Mouse (Mus musculus): ENCODE results near the gene Gm20388.
"Not testable (repeated sequence)": the region's sequence is repeated elsewhere in the genome, so short reads cannot be mapped to it uniquely, and the experiment has no call there.

Gm20388 gene

GRCm38 (mm10) chr8:123398308-123398707, 3487.7 kb downstream of the Gm20388 start:
- DNase-seq (ENCODE audit: extremely low spot score, low spot score): no peak

- DNase-seq (ENCODE audit: extremely low spot score, low spot score): no peak
Observed at GRCm38 (mm10) chr8:123401936-123402335, 3491.3 kb downstream of the Gm20388 start.

DNA sequence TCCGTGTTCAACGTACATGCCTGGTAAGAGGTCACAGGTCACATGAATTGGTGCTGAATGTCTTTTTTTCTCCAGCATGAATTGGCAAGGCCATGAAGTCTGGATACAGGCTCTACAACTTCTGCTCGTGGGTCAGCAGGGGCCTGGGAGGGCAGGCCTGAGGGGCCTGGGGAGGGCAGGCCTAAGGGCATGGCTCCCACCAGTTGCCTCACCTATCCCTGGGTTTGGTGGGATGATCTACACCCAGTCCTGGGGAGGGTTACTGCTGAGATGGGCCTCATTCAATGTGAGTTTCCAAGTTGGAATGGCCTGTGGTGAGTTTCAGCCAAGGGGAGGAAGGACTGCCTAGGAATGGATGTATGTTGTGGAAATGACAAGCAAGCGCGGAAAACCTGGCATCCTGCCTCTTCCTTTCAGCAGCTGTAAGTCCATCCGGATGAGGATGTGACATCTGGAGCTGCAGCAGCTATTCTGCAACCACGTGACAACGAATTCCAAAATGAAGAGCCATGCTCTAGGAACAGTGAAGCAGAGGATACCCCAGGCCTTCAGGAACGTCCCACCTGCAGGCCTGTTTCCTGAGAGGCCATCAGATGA, 3492.2 kb downstream of the Gm20388 start:
- DNase-seq (ENCODE audit: extremely low spot score, low spot score): no peak

DNA sequence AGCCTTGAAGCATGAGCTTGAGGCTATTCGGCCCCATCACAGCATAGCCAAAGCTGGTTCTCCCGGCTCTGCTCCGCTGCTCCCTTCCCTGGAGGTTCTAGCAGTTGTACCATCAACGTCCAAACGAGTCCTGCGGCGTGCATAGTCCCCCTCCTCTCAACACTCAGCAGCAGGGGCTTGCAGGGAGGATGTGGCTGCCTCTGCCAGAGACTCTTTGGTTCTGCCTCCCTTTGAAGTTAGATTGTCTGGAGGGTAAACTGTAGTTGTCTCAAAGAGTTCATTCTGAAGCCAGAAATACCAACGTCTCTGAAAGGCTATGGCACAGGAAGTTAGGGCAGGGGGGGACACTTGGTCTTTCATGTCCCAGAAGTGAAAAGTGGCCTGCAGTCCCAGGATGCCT, 3493.9 kb downstream of the Gm20388 start:
- DNase-seq (ENCODE audit: extremely low spot score, low spot score): no peak

DNA sequence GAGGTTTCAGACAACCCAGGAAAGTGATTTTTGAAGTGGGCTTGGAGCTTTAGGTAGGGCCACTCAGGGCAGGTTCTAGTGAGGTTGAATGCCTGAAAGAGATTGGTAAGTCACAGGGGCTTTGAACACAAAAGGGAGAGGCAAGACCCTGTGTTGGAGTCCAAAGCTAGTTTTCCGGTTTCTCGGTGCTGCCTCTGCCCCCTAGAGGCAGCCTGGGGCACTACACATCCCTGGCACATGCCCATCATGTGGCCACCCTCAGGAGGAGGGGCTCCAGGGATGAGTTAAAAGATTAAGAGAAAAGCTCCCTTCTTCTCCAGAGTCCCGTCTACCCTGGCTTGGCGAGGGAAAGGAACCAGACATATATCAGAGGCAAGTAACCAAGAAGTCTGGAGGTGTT, 3496.1 kb downstream of the Gm20388 start, which contains the start of gene Mc1r:
TSS of gene Mc1r (plus strand) at position 322 of the 400 bp plus-strand sequence.
- peak; percentile 73 for DNase-seq (ENCODE audit: extremely low spot score, low spot score)

DNA sequence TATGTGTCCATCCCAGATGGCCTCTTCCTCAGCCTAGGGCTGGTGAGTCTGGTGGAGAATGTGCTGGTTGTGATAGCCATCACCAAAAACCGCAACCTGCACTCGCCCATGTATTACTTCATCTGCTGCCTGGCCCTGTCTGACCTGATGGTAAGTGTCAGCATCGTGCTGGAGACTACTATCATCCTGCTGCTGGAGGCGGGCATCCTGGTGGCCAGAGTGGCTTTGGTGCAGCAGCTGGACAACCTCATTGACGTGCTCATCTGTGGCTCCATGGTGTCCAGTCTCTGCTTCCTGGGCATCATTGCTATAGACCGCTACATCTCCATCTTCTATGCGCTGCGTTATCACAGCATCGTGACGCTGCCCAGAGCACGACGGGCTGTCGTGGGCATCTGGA, 3497.0 kb downstream of the Gm20388 start:
- DNase-seq (ENCODE audit: extremely low spot score, low spot score): no peak

DNA sequence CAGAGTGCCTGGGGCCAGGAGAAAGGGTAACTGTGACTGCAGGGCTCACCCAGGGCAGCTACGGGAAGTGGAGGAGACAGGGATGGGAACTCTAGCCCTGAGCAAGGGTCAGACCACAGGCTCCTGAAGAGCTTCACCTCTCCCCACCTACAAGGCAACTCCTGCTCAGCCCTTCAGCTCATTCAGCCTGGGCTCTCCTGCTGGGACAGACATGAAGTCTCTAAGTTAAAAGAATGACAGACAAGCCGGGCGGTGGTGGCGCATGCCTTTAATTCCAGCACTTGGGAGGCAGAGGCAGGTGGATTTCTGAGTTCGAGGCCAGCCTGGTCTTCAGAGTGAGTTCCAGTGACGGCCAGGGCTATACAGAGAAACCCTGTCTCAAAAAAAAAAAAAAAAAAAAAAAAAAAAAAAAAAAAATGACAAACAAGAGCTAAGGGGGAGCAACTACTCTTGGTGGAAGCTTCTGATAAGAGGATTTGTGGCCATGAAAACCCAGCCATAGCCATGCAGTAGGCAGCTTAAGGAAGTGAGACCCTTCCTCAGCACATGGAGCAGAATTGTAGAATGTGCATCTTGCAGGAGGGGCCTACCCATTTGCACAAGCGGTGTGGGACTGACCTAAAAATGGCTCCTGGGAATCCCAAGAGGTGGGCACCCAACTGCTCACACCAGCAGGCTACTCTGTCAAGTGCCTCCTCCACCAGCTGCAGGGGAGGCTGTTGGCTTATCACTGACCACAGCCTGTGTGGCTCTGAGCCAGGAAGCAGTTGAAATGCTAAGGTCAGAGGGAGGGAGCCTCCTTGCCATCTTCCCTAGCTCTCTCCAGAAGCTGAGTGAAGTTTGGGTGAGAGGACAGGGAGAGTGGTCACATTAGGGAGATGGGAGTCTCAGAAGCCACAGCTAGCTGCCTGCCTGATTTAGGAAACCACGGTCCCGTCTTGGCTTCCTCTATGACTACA, 3498.2 kb downstream of the Gm20388 start:
- no peak for DNase-seq (ENCODE audit: extremely low spot score, low spot score)

DNA sequence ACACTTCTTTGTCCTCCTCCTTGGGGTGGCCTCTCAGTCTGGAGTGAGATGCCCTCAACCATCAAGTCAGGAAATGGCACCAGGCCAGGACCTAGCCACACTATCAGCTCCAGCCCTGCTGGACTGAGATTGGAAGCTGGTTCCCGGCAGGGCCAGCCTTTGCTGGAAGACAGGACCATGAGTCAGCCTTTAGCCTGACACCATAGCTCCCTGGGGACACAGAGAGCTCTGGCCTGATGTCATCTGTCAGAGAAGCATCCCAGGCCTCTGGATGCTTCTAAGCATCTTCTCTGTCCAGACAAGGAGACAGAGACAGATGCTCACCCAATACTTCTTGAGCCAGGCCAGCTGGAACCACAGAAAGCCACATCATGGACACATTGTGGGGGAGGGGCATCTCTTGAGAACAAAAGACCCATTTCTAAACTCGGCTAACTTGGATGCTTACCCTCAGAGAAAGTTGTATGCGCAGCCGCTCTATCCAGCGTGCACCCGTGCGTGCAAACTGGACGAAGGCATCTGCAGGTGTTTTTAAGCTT, 3499.5 kb downstream of the Gm20388 start:
- DNase-seq (ENCODE audit: extremely low spot score, low spot score): peak; percentile 39

GRCm38 (mm10) chr8:123410788-123411187, 3500.1 kb downstream of the Gm20388 start:
- no peak for DNase-seq (ENCODE audit: extremely low spot score, low spot score)

- DNase-seq (ENCODE audit: extremely low spot score, low spot score): peak; percentile 72
Observed at GRCm38 (mm10) chr8:123411246-123411645, 3500.6 kb downstream of the Gm20388 start, which contains the start of gene Tubb3. Gene Tubb3 (plus strand): TSS chr8:123411424.

- DNase-seq (ENCODE audit: extremely low spot score, low spot score): no peak
Observed at GRCm38 (mm10) chr8:123411781-123412327, 3501.2 kb downstream of the Gm20388 start.

GRCm38 (mm10) chr8:123412560-123413170, 3502.0 kb downstream of the Gm20388 start:
- DNase-seq (ENCODE audit: extremely low spot score, low spot score): peak; percentile 56

- peak; percentile 58 for DNase-seq (ENCODE audit: extremely low spot score, low spot score)
Observed at GRCm38 (mm10) chr8:123414255-123414654, 3503.6 kb downstream of the Gm20388 start.

- not testable (repeated sequence) for DNase-seq (ENCODE audit: extremely low spot score, low spot score)
Observed at GRCm38 (mm10) chr8:123414997-123415696, 3504.5 kb downstream of the Gm20388 start.

- DNase-seq (ENCODE audit: extremely low spot score, low spot score): no peak
Observed at GRCm38 (mm10) chr8:123415967-123416943, 3505.6 kb downstream of the Gm20388 start.

DNA sequence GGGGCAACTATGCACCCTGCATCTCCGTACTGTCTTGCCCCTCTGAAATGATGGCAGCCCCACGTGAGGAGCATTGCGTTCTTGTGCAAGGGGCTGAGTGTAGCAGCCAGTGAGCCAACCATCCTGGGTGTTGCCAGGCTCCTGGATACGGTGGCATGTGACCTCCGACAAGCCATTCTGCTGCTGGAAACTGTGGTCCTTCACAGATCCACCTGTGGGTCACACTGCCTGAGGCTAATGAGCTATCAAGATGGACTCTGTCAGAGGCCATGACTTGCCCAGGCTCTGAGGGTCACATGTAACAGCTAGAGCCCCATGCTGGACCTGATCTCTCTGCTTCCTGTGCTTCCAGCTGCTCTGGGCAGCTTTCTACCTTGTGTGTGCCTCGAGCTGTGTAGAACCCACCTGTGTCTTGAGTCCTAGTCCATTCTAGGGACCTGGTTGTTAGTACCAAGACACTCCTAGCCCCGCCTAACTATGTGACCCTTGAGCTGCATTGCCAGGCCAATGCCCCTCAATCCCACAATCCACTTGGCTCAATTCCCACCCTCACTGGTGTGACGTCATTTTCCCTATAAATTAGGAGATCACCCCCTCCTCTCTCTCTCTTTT, 3506.4 kb downstream of the Gm20388 start:
- no peak for DNase-seq (ENCODE audit: extremely low spot score, low spot score)

DNA sequence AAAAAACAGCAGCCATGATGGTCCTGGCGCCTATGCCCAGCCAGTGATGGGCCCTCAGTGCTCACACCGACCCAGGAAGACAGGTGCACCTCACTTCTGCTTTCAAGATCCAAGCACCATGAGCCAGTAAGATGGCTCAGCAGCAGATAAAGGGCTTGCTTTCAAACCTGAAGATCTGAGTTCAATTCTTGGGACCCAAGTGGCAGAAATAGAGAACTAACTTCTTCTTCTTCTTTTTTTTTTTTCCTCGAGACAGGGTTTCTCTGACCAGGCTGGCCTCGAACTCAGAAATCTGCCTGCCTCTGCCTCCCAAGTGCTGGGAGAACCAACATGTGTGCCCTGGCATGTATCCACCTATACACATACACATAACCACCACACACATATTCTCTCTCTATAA, 3509.1 kb downstream of the Gm20388 start:
- DNase-seq (ENCODE audit: extremely low spot score, low spot score): no peak

GRCm38 (mm10) chr8:123420525-123421281, 3510.1 kb downstream of the Gm20388 start:
- DNase-seq (ENCODE audit: extremely low spot score, low spot score): no peak
